Mouse (Mus musculus) erythroblast, embryonic 14.5 days (primary cell): ENCODE measurements around the gene 2200002D01Rik.

Source experiments
- GATA1 ChIP-seq: IDR thresholded peaks from 2 replicates; pipeline ENCODE4 v1.6.1; 2012; ENCODE audit warnings: low read length, inconsistent platforms, mixed read lengths
- TAL1 ChIP-seq: IDR thresholded peaks from 3 replicates; pipeline ENCODE4 v1.6.1; 2012; ENCODE audit warnings: low read length, inconsistent platforms, mixed read lengths

DNA sequence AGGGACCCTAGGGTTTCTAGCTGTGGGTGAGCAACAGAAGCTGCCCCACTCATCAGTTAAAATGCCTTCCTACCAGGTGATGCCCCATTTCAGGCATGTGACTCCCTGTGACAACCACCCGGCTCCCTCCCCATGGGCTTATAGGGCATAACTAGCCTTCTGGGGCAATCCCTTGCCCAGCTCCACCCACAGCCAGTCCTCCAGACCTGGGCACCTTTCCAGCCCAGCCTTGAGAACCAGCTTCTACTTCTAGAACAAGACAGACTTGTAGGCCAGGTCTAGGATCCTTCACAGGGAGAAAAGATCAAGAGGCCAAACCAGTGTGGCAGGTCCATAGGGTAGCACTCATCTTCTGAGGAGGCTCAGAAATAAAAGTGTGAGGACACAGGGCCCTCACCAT lies 9.1 kb upstream of the 2200002D01Rik start:
- TF ChIP-seq GATA1 = no peak
- no peak for TF ChIP-seq TAL1
